Mouse (Mus musculus): ENCODE results near the gene Iqcc. TPM values are rescaled to one million over a fixed set of nuclear protein-coding genes. Genes with fewer than 3 reads are reported as not detected.

Iqcc gene
- polyA plus RNA-seq (2012; rRNA removed), result 73.8 and 78.8 TPM in 2 replicates

- DNase-seq, result peak; percentile 96
- 6% methylated on average over 44 of the region's 44 CpGs for WGBS
- peak within 1 kb of the TSS; percentile 76 for H3K4me3 ChIP-seq (ENCODE audit: control insufficient read depth, insufficient read depth, low read length)
- no peaks in the 10 kb centered on the region for H3K36me3 ChIP-seq (ENCODE audit: control insufficient read depth, insufficient read depth, low read length)
- peak within 1 kb of the TSS; percentile 84 for H3K27ac ChIP-seq (ENCODE audit: control insufficient read depth, insufficient read depth, low read length)
- H3K27me3 ChIP-seq (ENCODE audit: control insufficient read depth, insufficient read depth, low read length), result no peaks in the 10 kb centered on the region
- TF ChIP-seq CTCF (IDR thresholded peaks at IDR 0.05; ENCODE audit: borderline replicate concordance, control insufficient read depth, extremely low read depth, insufficient read depth, low read length, poor library complexity), result peak; percentile 30; the same call in 1 of the 2 replicates
- TF ChIP-seq POLR2A (IDR thresholded peaks at IDR 0.05; ENCODE audit: control insufficient read depth, extremely low read depth, insufficient read depth, low read length, poor library complexity), result peak; percentile 94
- H3K4me1 ChIP-seq (replicated peaks; ENCODE audit: control insufficient read depth, insufficient read depth, low read length), result peaks cover 23% of the 10 kb centered on the region
Measured at GRCm38 (mm10) chr4:129618786-129619691, at the start of gene Iqcc. Gene Iqcc (minus strand): TSS chr4:129619099.

- no peak for TF ChIP-seq POLR2A (IDR thresholded peaks at IDR 0.05; ENCODE audit: control insufficient read depth, extremely low read depth, insufficient read depth, low read length, poor library complexity)
- no peak for TF ChIP-seq CTCF (IDR thresholded peaks at IDR 0.05; ENCODE audit: borderline replicate concordance, control insufficient read depth, extremely low read depth, insufficient read depth, low read length, poor library complexity)
- Histone ChIP-seq H3K4me1 (replicated peaks; ENCODE audit: control insufficient read depth, insufficient read depth, low read length) (no peaks in the 10 kb centered on the region; the same call in 1 of the 2 replicates), H3K27me3 (ENCODE audit: control insufficient read depth, insufficient read depth, low read length) (no peaks in the 10 kb centered on the region), H3K36me3 (ENCODE audit: control insufficient read depth, insufficient read depth, low read length) (peaks cover 32% of the 10 kb centered on the region), H3K27ac (ENCODE audit: control insufficient read depth, insufficient read depth, low read length) (no peak overlapping the region), H3K4me3 (ENCODE audit: control insufficient read depth, insufficient read depth, low read length) (no peak overlapping the region)
- DNase-seq, result no peak
- WGBS, result 41% methylated on average over 3 of the region's 3 CpGs
Measured at GRCm38 (mm10) chr4:129662255-129662813, 43.4 kb upstream of the Iqcc start.

DNA sequence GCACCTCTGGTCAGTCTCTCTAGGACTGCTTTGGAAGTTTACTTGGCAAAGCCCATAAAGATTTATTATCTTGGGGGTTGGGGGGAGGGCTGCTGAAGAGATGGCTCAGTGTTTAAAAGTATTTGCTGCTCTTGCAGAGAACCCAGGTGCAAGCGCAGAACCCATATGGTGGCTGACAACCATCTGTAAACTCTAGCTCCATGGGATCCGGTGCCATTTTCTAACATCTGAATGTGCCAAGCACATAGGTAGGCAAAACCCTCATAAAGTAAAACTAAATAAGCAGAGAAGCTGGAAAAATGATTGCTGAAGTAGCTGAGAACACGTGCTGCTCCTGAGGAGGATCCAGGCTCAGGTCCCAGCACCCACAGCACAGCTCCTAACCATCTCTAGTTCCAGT, 42.7 kb upstream of the Iqcc start:
- no peak for TF ChIP-seq POLR2A (IDR thresholded peaks at IDR 0.05; ENCODE audit: control insufficient read depth, extremely low read depth, insufficient read depth, low read length, poor library complexity)
- no peak for TF ChIP-seq CTCF (IDR thresholded peaks at IDR 0.05; ENCODE audit: borderline replicate concordance, control insufficient read depth, extremely low read depth, insufficient read depth, low read length, poor library complexity)
- Histone ChIP-seq H3K4me1 (replicated peaks; ENCODE audit: control insufficient read depth, insufficient read depth, low read length) (no peaks in the 10 kb centered on the region; the same call in 1 of the 2 replicates), H3K36me3 (ENCODE audit: control insufficient read depth, insufficient read depth, low read length) (peaks cover 40% of the 10 kb centered on the region), H3K27ac (ENCODE audit: control insufficient read depth, insufficient read depth, low read length) (no peak overlapping the region), H3K4me3 (ENCODE audit: control insufficient read depth, insufficient read depth, low read length) (no peak overlapping the region), H3K27me3 (ENCODE audit: control insufficient read depth, insufficient read depth, low read length) (no peaks in the 10 kb centered on the region)
- DNase-seq, result no peak
- 96% methylated on average over 3 of the region's 3 CpGs for WGBS

- Histone ChIP-seq H3K27ac (ENCODE audit: control insufficient read depth, insufficient read depth, low read length) (no peak overlapping the region), H3K4me1 (replicated peaks; ENCODE audit: control insufficient read depth, insufficient read depth, low read length) (no peaks in the 10 kb centered on the region), H3K27me3 (ENCODE audit: control insufficient read depth, insufficient read depth, low read length) (no peaks in the 10 kb centered on the region), H3K36me3 (ENCODE audit: control insufficient read depth, insufficient read depth, low read length) (peaks cover 80% of the 10 kb centered on the region), H3K4me3 (ENCODE audit: control insufficient read depth, insufficient read depth, low read length) (no peak overlapping the region)
- DNase-seq, result no peak
- TF ChIP-seq POLR2A (IDR thresholded peaks at IDR 0.05; ENCODE audit: control insufficient read depth, extremely low read depth, insufficient read depth, low read length, poor library complexity), result no peak
- TF ChIP-seq CTCF (IDR thresholded peaks at IDR 0.05; ENCODE audit: borderline replicate concordance, control insufficient read depth, extremely low read depth, insufficient read depth, low read length, poor library complexity), result no peak
- WGBS, result 97% methylated on average over 14 of the region's 14 CpGs
Measured at GRCm38 (mm10) chr4:129654770-129655169, 35.9 kb upstream of the Iqcc start.

DNA sequence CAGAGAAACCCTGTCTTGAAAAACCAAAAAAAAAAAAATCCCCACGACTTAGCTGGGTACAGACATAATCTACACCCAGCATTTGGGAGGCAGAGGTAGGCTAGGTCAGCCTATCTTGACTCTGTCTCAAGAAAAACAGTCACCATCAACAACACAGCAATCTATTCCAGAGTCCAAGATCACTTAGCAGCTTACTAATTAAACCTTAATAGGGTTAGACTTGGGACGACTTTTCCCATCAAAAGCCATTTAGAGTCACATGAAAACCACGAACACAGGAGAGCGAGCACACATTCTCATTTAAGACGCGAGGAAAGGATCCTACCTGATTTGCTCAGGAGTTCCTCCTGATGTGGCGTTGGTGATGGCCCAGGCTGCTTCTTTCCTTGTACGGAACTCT, 31.5 kb upstream of the Iqcc start:
- H3K4me3 ChIP-seq (ENCODE audit: control insufficient read depth, insufficient read depth, low read length), result no peak overlapping the region
- peaks cover 9% of the 10 kb centered on the region for H3K4me1 ChIP-seq (replicated peaks; ENCODE audit: control insufficient read depth, insufficient read depth, low read length)
- DNase-seq, result no peak
- 96% methylated on average over 8 of the region's 8 CpGs for WGBS
- peaks cover 59% of the 10 kb centered on the region for H3K36me3 ChIP-seq (ENCODE audit: control insufficient read depth, insufficient read depth, low read length)
- H3K27me3 ChIP-seq (ENCODE audit: control insufficient read depth, insufficient read depth, low read length), result no peaks in the 10 kb centered on the region
- TF ChIP-seq CTCF (IDR thresholded peaks at IDR 0.05; ENCODE audit: borderline replicate concordance, control insufficient read depth, extremely low read depth, insufficient read depth, low read length, poor library complexity), result no peak
- TF ChIP-seq POLR2A (IDR thresholded peaks at IDR 0.05; ENCODE audit: control insufficient read depth, extremely low read depth, insufficient read depth, low read length, poor library complexity), result no peak
- H3K27ac ChIP-seq (ENCODE audit: control insufficient read depth, insufficient read depth, low read length), result no peak overlapping the region

DNA sequence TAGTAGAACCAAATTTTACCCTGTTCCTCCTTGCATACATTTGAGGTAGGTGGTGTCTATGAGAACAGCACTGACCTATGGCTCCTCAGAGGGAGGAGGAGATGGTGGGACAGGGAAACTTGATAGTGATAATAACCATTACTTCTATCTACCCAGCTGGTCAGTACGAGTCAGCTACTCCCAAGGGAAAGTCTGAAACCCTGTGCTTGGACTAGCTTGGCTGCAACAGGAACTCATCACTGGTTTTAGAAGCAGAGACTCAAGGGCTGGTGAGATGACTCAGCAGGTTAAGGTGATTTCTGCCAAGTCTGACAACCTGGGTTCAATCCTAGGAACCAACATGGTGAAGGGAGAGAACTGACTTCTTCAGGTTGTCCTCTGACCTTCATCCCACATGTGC, 29.8 kb upstream of the Iqcc start:
- Histone ChIP-seq H3K27ac (ENCODE audit: control insufficient read depth, insufficient read depth, low read length) (no peak overlapping the region), H3K4me3 (ENCODE audit: control insufficient read depth, insufficient read depth, low read length) (no peak overlapping the region), H3K36me3 (ENCODE audit: control insufficient read depth, insufficient read depth, low read length) (peaks cover 42% of the 10 kb centered on the region), H3K27me3 (ENCODE audit: control insufficient read depth, insufficient read depth, low read length) (no peaks in the 10 kb centered on the region), H3K4me1 (replicated peaks; ENCODE audit: control insufficient read depth, insufficient read depth, low read length) (peaks cover 21% of the 10 kb centered on the region)
- no peak for TF ChIP-seq CTCF (IDR thresholded peaks at IDR 0.05; ENCODE audit: borderline replicate concordance, control insufficient read depth, extremely low read depth, insufficient read depth, low read length, poor library complexity)
- TF ChIP-seq POLR2A (IDR thresholded peaks at IDR 0.05; ENCODE audit: control insufficient read depth, extremely low read depth, insufficient read depth, low read length, poor library complexity), result no peak
- DNase-seq, result no peak
- 94% methylated on average over 1 of the region's 1 CpGs for WGBS

Data from thymus, adult 2 months (tissue).